Mouse (Mus musculus) stomach, adult 2 months (tissue): ENCODE results near the gene Scgb2b27. TPM values are rescaled to one million over a fixed set of nuclear protein-coding genes. Genes with fewer than 3 reads are reported as not detected.

Source experiments
- polyA plus RNA-seq: library from polyadenylated mRNA; depleted of rRNA; stranded (reverse); fragments of >200 nt; gene quantifications from 2 replicates; pipeline ENCODE4 v1.2.3, GENCODE M21; 2012; rRNA removed

The Scgb2b27 gene
- not detected in 2 replicates for polyA plus RNA-seq

DNA sequence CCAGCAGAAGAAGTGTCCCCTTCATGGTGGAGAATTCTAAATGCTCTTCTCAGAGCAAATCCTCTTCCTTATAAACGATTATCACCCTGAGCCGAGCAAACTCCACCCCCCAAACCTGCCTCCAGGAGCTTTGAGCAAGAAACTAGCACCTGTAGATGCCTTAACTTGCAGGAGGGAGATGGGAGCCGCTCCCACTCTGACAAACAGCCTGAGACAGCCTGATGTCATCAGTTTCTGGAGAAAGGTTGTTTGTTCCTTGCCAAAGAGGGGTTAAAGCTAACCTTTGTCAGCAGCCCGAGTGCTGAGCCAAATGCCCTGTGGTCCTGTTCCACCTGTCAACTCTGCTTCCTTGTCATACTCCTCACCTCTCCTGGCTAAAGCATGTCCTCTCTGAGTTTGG lies at the start of gene Scgb2b27:
Gene Scgb2b27, minus strand, starts transcription at position 101 of the 400 bp plus-strand sequence.

GRCm38 (mm10) chr7:34021183-34021582 lies 7.4 kb upstream of the Scgb2b27 start, which contains the start of gene Scgb1b27:
Gene Scgb1b27 (plus strand): TSS chr7:34021483.

Other genes with a start within 250 kb of the Scgb2b27 start
- not detected in 2 replicates for gene Scgb2b26, start 68.9 kb downstream of the Scgb2b27 start, polyA plus RNA-seq
- gene Scgb1b27, start 7.5 kb upstream of the Scgb2b27 start, polyA plus RNA-seq, result not detected in 2 replicates
- gene Scgb1b30, start 81.5 kb upstream of the Scgb2b27 start, polyA plus RNA-seq, result not detected in 2 replicates
- 22.0 and 45.2 TPM in 2 replicates for gene Wtip, start 119.3 kb upstream of the Scgb2b27 start, polyA plus RNA-seq
- 8.5 and 11.1 TPM in 2 replicates for gene Uba2, start 155.7 kb upstream of the Scgb2b27 start, polyA plus RNA-seq
- 9.4 and 14.3 TPM in 2 replicates for gene Pdcd2l, start 182.7 kb upstream of the Scgb2b27 start, polyA plus RNA-seq
- gene Gpi1, start 216.4 kb upstream of the Scgb2b27 start, polyA plus RNA-seq, result 298 and 321 TPM in 2 replicates
- not detected in 2 replicates for gene Gm6096, start 237.1 kb upstream of the Scgb2b27 start, polyA plus RNA-seq